Mouse (Mus musculus) E14TG2a.4 (cell line): Measurements from ENCODE around the gene Ubr1.

Experiments
- CTCF ChIP-seq: conservative IDR thresholded peaks from 2 replicates; pipeline ENCODE4 v1.5.1; 2014; ENCODE audit warnings: low read length
- NANOG ChIP-seq: IDR thresholded peaks from 2 replicates; pipeline ENCODE4 v1.6.1; 2014; ENCODE audit warnings: borderline replicate concordance, low read length, mixed read lengths
- POU5F1 ChIP-seq: IDR thresholded peaks from 2 replicates; pipeline ENCODE4 v1.6.1; 2014; ENCODE audit warnings: low read length, borderline replicate concordance

GRCm38 (mm10) chr2:120849449-120850423 lies 120.8 kb downstream of the Ubr1 start, which contains the start of gene Cdan1:
- TF ChIP-seq CTCF (no peak), NANOG (no peak), POU5F1 (no peak)
